Mouse (Mus musculus): Measurements from ENCODE around the gene Lgals12. TPM values are rescaled to one million over a fixed set of nuclear protein-coding genes. Genes with fewer than 3 reads are reported as not detected.

The Lgals12 gene
- total and polyA plus RNA-seq, 3 experiments = 0.34 to 4.0 (median 1.2) TPM

DNA sequence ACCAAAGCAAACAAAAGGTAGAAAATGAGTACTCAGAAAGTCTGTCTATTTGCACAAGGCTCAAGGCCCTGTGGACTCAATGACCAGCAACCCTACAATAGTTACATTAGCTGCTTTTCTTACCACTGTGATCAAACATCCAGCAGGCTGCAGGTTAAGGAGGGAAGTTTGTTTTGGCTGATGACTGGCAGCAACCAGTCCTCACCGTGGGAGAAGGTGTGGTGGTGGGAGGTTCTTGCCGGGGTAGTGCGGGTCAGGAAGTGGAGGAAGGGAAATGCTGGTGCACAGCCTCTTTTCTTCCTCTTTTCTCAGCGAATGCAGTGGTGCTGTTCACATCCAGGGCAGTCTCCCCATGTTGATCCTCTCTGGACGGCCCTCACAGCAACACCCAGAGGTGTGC, 26.0 kb downstream of the Lgals12 start:
- 42% methylated on average over 5 of the region's 5 CpGs for WGBS
- Histone ChIP-seq H3K79me2 (replicated peaks; ENCODE audit: control insufficient read depth, insufficient read depth, low read length) (no peaks in the 10 kb centered on the region), H3K27me3 (ENCODE audit: control insufficient read depth, insufficient read depth, low read length) (no peaks in the 10 kb centered on the region), H3K4me1 (ENCODE audit: control insufficient read depth, insufficient read depth, low read length) (peaks cover 25% of the 10 kb centered on the region), H3K36me3 (ENCODE audit: control insufficient read depth, insufficient read depth, low read length) (peaks cover 8% of the 10 kb centered on the region), H3K9ac (ENCODE audit: low read depth, low read length) (0 out of 2 replicates have a peak overlapping the region, but pooled peaks have one; percentile 11), H3K4me3 (no peak overlapping the region), H3K27ac (peak overlapping the region; percentile 1; the same call in 1 of the 2 replicates)
- TF ChIP-seq CTCF (IDR thresholded peaks at IDR 0.05) (no peak), EP300 (IDR thresholded peaks at IDR 0.05; ENCODE audit: insufficient read depth, low read depth, low read length) (no peak), POLR2A (IDR thresholded peaks at IDR 0.05; ENCODE audit: insufficient read depth, low read depth, low read length) (no peak)
- DNase-seq = no peak
- intact Hi-C loops (cut with DNase I) = no loop called here

GRCm38 (mm10) chr19:7577710-7578109, 29.3 kb downstream of the Lgals12 start:
- DNase-seq = no peak
- Histone ChIP-seq H3K27me3 (ENCODE audit: control insufficient read depth, insufficient read depth, low read length) (no peaks in the 10 kb centered on the region), H3K79me2 (replicated peaks; ENCODE audit: control insufficient read depth, insufficient read depth, low read length) (no peaks in the 10 kb centered on the region), H3K36me3 (ENCODE audit: control insufficient read depth, insufficient read depth, low read length) (no peaks in the 10 kb centered on the region; the same call in 1 of the 2 replicates), H3K27ac (no peak overlapping the region), H3K4me1 (ENCODE audit: control insufficient read depth, insufficient read depth, low read length) (peaks cover 11% of the 10 kb centered on the region), H3K9ac (ENCODE audit: low read depth, low read length) (no peak overlapping the region), H3K4me3 (no peak overlapping the region)
- 58% methylated on average over 3 of the region's 3 CpGs for WGBS
- TF ChIP-seq POLR2A (IDR thresholded peaks at IDR 0.05; ENCODE audit: insufficient read depth, low read depth, low read length) = no peak
- no peak for TF ChIP-seq EP300 (IDR thresholded peaks at IDR 0.05; ENCODE audit: insufficient read depth, low read depth, low read length)
- no peak for TF ChIP-seq CTCF (IDR thresholded peaks at IDR 0.05)
- intact Hi-C loops (cut with DNase I) = no loop called here

GRCm38 (mm10) chr19:7576180-7576579, 30.8 kb downstream of the Lgals12 start:
- Histone ChIP-seq H3K9ac (ENCODE audit: low read depth, low read length) (no peak overlapping the region), H3K4me1 (ENCODE audit: control insufficient read depth, insufficient read depth, low read length) (peaks cover 8% of the 10 kb centered on the region), H3K4me3 (no peak overlapping the region), H3K36me3 (ENCODE audit: control insufficient read depth, insufficient read depth, low read length) (no peaks in the 10 kb centered on the region), H3K27me3 (ENCODE audit: control insufficient read depth, insufficient read depth, low read length) (no peaks in the 10 kb centered on the region), H3K27ac (no peak overlapping the region), H3K79me2 (replicated peaks; ENCODE audit: control insufficient read depth, insufficient read depth, low read length) (no peaks in the 10 kb centered on the region)
- WGBS = 95% methylated on average over 1 of the region's 1 CpGs
- TF ChIP-seq POLR2A (IDR thresholded peaks at IDR 0.05; ENCODE audit: insufficient read depth, low read depth, low read length) = no peak
- no peak for TF ChIP-seq CTCF (IDR thresholded peaks at IDR 0.05)
- no peak for TF ChIP-seq EP300 (IDR thresholded peaks at IDR 0.05; ENCODE audit: insufficient read depth, low read depth, low read length)
- intact Hi-C loops (cut with DNase I) = no loop called here
- no peak for DNase-seq

- Histone ChIP-seq H3K4me1 (ENCODE audit: control insufficient read depth, insufficient read depth, low read length) (peaks cover 8% of the 10 kb centered on the region), H3K4me3 (no peak overlapping the region), H3K36me3 (ENCODE audit: control insufficient read depth, insufficient read depth, low read length) (peaks cover 6% of the 10 kb centered on the region), H3K27me3 (ENCODE audit: control insufficient read depth, insufficient read depth, low read length) (no peaks in the 10 kb centered on the region), H3K79me2 (replicated peaks; ENCODE audit: control insufficient read depth, insufficient read depth, low read length) (no peaks in the 10 kb centered on the region), H3K9ac (ENCODE audit: low read depth, low read length) (no peak overlapping the region), H3K27ac (no peak overlapping the region)
- TF ChIP-seq CTCF (IDR thresholded peaks at IDR 0.05) (no peak), POLR2A (IDR thresholded peaks at IDR 0.05; ENCODE audit: insufficient read depth, low read depth, low read length) (no peak), EP300 (IDR thresholded peaks at IDR 0.05; ENCODE audit: insufficient read depth, low read depth, low read length) (no peak)
- DNase-seq = no peak
- intact Hi-C loops (cut with DNase I) = no loop called here
- 70% methylated on average over 5 of the region's 5 CpGs for WGBS
Measured at GRCm38 (mm10) chr19:7569650-7570049, 37.3 kb downstream of the Lgals12 start.

- Histone ChIP-seq H3K27ac (peak overlapping the region; percentile 32; the same call in 1 of the 2 replicates), H3K4me3 (no peak overlapping the region), H3K4me1 (ENCODE audit: control insufficient read depth, insufficient read depth, low read length) (peaks cover 8% of the 10 kb centered on the region), H3K79me2 (replicated peaks; ENCODE audit: control insufficient read depth, insufficient read depth, low read length) (no peaks in the 10 kb centered on the region), H3K9ac (ENCODE audit: low read depth, low read length) (no peak overlapping the region), H3K27me3 (ENCODE audit: control insufficient read depth, insufficient read depth, low read length) (no peaks in the 10 kb centered on the region), H3K36me3 (ENCODE audit: control insufficient read depth, insufficient read depth, low read length) (peaks cover 8% of the 10 kb centered on the region)
- DNase-seq = no peak
- intact Hi-C loops (cut with DNase I) = no loop called here
- TF ChIP-seq POLR2A (IDR thresholded peaks at IDR 0.05; ENCODE audit: insufficient read depth, low read depth, low read length) (no peak), EP300 (IDR thresholded peaks at IDR 0.05; ENCODE audit: insufficient read depth, low read depth, low read length) (peak; percentile 27; the same call in 1 of the 2 replicates)
- WGBS = 46% methylated on average over 3 of the region's 3 CpGs
Measured at GRCm38 (mm10) chr19:7568364-7568763, 38.6 kb downstream of the Lgals12 start.

DNA sequence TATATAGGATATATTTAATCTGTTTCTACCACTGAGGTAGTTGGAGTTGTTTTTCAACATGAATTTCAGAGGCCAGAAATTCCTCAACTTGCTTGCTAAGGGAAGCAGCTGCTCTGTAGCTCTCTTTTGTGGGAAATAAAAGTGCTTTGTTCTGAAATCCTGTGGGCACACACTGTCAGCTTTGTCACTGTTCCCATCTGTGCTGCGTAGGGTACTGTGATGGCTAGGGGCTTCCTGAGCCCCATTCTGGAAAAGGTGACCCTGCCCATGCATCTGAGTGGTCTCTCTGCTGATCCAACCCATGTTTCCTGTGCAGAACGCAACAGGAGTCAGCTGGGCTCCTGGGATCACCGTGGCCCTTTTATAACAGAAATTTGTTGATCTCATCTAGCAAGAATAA, 40.2 kb downstream of the Lgals12 start:
- Histone ChIP-seq H3K4me1 (ENCODE audit: control insufficient read depth, insufficient read depth, low read length) (peaks cover 12% of the 10 kb centered on the region), H3K27me3 (ENCODE audit: control insufficient read depth, insufficient read depth, low read length) (no peaks in the 10 kb centered on the region), H3K9ac (ENCODE audit: low read depth, low read length) (no peak overlapping the region), H3K36me3 (ENCODE audit: control insufficient read depth, insufficient read depth, low read length) (peaks cover 8% of the 10 kb centered on the region), H3K4me3 (no peak overlapping the region), H3K79me2 (replicated peaks; ENCODE audit: control insufficient read depth, insufficient read depth, low read length) (no peaks in the 10 kb centered on the region), H3K27ac (no peak overlapping the region)
- DNase-seq = no peak
- 57% methylated on average over 3 of the region's 3 CpGs for WGBS
- intact Hi-C loops (cut with DNase I) = no loop called here
- TF ChIP-seq CTCF (IDR thresholded peaks at IDR 0.05) = no peak
- TF ChIP-seq POLR2A (IDR thresholded peaks at IDR 0.05; ENCODE audit: insufficient read depth, low read depth, low read length) = no peak
- TF ChIP-seq EP300 (IDR thresholded peaks at IDR 0.05; ENCODE audit: insufficient read depth, low read depth, low read length) = no peak

All from heart, adult 2 months (tissue).